Mouse (Mus musculus) ES-Bruce4 (cell line): ENCODE data around the gene Trex2.

ENCODE experiments used
- CTCF ChIP-seq: IDR thresholded peaks from one replicate; pipeline ENCODE4 v1.8.1; 2011; ENCODE audit warnings: low read depth, low read length
- EP300 ChIP-seq: IDR thresholded peaks from 2 replicates; pipeline ENCODE4 v1.6.1; 2011; ENCODE audit warnings: low read depth, low read length; ENCODE audit not compliant: insufficient read depth
- POLR2A ChIP-seq: IDR thresholded peaks from one replicate; pipeline ENCODE4 v1.8.1; 2011; ENCODE audit warnings: low read length; ENCODE audit not compliant: insufficient read depth

DNA sequence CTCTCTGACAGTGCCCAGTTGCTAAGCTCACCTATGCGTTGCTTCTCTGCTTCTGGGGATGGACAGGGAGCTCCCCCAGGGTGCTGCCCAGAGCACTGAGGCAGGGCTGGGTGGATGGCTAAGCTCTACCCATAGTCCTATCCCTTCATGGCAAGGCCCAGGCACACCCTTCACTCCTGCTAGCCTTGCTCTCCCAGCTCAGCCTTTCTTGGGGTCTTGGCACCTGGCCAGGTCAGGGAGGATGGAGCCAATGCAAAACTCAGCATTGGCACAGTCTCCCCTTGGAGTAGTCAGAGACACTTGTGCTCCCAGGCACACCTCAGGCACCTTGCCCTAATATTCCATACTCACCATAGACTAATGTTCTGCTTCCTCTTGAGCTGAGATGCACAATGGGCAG, 48.9 kb upstream of the Trex2 start:
- TF ChIP-seq POLR2A (no peak), CTCF (no peak), EP300 (no peak)
